Mouse (Mus musculus): ENCODE measurements around the gene Casz1. TPM values are rescaled to one million over a fixed set of nuclear protein-coding genes. Genes with fewer than 3 reads are reported as not detected.
A peak's percentile ranks its signal among the peaks of the same experiment; 100 is the strongest.

Gene Casz1
- under 1 TPM; 0.61 to 0.80 (median 0.63) TPM for total RNA-seq (2022)

- DNase-seq (ENCODE audit: low spot score in 2 of 2) = peak; percentile 67 to 83
Observed at GRCm38 (mm10) chr4:148804137-148804779, at the start of gene Casz1. Gene Casz1 (plus strand): TSS chr4:148804429.

GRCm38 (mm10) chr4:148758863-148759262 is 45.4 kb upstream of the Casz1 start:
- DNase-seq (ENCODE audit: low spot score in 2 of 2) = no peak

GRCm38 (mm10) chr4:148760152-148760551 is 44.1 kb upstream of the Casz1 start:
- no peak for DNase-seq (ENCODE audit: low spot score in 2 of 2)

DNA sequence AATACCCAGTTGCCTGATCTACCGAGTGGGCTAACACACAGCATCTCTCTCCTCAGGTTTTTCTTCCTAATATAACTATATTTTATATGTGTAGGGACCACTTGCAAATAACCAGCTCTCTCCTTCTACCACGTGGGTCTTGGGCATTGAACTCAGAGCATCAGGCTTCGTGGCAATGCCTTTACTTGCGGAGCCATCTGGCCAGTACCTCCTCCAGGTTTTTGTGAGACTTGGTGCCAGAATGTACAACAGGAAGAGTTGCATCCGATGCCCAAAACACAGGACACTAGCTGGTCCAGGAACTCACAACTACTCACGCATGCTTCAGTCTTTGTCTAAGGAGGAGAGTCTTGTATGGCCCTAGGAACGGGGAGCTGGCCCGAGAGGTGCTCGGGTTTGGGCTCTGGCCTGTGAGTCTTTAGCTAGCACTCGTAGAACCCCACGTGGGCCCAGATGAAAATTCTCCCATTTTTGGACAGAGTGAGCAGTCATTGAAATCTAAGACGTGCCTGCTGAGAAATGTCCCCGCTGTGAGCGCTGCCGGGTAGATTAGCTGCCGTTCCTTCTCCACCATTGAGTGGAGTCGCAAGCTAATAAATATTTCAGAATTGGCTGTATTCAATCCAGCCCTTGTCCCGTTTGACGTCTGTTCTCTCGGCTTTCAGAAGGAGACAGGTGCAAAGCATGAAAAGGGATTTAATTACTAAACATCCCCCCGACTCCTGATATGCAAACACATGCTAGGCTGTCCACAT is 38.0 kb upstream of the Casz1 start:
- no peak for DNase-seq (ENCODE audit: low spot score in 2 of 2)

GRCm38 (mm10) chr4:148767655-148768305 is 36.4 kb upstream of the Casz1 start:
- no peak for DNase-seq (ENCODE audit: low spot score in 2 of 2)

GRCm38 (mm10) chr4:148768649-148769048 is 35.6 kb upstream of the Casz1 start:
- DNase-seq (ENCODE audit: low spot score in 2 of 2) = no peak

GRCm38 (mm10) chr4:148770582-148771408 is 33.4 kb upstream of the Casz1 start:
- DNase-seq (ENCODE audit: low spot score in 2 of 2) = no peak

- DNase-seq (ENCODE audit: low spot score in 2 of 2) = no peak
Observed at GRCm38 (mm10) chr4:148771409-148771929, 32.8 kb upstream of the Casz1 start.

DNA sequence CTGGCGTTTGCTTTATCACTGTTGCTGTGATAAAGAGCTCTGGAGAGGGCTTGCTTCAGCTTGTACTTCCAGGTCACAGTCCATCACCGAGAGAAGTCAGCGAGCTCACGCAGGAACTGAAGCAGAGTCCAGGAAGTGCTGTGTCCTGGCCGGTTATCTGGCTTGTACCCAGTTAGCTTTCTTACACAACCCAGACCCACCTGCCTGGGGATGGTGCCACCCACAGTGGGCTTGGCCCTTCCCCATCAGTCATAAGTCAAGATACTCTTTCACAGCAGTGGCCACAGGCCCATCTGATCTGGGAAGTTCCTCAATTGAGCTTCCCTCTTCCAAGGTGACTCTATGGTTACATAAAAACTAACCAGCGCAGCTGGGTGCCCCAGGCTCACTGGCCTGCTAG is 31.6 kb upstream of the Casz1 start:
- no peak for DNase-seq (ENCODE audit: low spot score in 2 of 2)

GRCm38 (mm10) chr4:148774036-148774435 is 30.2 kb upstream of the Casz1 start:
- no peak for DNase-seq (ENCODE audit: low spot score in 2 of 2)

DNA sequence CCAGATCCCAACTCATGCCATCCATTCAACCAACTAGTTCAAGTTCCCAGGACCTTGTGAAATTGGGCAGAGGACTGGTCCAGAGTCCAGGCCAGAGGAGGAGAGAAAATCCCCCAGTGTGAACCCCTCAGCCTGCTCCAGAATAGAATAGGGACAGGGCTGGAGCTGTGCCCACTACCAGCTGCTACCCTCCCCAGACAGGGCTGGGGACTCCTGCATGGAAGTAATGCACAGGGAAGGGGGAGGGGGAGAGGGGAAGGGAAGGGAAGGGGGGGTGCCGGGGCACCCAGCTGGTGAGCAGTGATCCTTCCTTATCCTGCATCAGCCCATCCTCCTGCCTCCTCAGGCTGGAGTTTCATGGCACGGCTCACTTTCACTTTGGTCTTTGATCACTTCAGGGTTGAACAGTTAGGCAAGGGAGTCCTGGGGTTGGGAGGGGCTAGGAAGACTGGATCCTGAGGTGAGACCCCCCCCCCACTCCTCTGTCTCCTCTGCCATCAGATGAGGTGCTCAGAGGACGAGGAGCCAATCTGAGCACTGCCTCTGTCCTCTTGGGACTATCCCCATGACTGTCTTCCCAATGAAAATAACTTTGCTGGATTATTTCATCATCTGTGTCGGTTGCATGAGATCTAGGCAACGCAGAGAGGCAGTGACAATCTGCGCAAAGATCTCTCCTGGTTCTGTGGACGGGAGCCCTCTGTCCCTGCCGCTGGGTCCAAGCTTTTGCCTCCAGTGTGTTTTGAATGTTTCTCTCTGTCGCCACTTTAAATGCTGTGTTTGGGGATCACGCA is 28.6 kb upstream of the Casz1 start:
- no peak for DNase-seq (ENCODE audit: low spot score in 2 of 2)

DNA sequence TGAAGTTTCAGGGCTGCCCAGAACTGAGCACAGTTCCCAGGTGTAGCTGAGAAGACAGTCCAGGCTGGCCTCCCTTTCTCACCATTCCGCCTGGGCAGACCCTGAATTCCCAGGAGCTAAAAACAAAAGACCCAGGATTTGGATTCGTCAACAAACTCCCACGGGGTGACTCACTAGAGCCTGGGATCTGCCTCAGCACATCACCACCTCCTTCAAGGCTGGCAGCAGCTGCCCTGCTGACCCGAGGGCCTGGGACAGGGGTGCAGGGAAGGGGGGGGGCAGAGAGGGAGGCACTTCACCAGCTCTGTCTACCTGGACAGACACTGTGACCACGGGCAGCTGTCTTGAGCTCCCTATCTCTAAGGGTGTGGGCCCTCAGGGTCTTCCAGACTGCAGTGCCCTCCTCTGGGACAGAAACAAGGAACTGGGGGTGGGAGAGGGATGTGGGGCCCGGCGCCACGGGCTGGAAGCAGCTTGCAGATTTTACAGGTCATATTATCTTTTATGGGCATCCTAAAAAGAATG is 24.1 kb upstream of the Casz1 start:
- DNase-seq (ENCODE audit: low spot score in 2 of 2) = no peak

GRCm38 (mm10) chr4:148781516-148781915 is 22.7 kb upstream of the Casz1 start:
- no peak for DNase-seq (ENCODE audit: low spot score in 2 of 2)

- DNase-seq (ENCODE audit: low spot score in 2 of 2) = no peak
Observed at GRCm38 (mm10) chr4:148782880-148783279, 21.3 kb upstream of the Casz1 start.

- DNase-seq (ENCODE audit: low spot score in 2 of 2) = no peak
Observed at GRCm38 (mm10) chr4:148783760-148784159, 20.5 kb upstream of the Casz1 start.

GRCm38 (mm10) chr4:148785053-148785567 is 19.1 kb upstream of the Casz1 start:
- DNase-seq (ENCODE audit: low spot score in 2 of 2) = no peak

DNA sequence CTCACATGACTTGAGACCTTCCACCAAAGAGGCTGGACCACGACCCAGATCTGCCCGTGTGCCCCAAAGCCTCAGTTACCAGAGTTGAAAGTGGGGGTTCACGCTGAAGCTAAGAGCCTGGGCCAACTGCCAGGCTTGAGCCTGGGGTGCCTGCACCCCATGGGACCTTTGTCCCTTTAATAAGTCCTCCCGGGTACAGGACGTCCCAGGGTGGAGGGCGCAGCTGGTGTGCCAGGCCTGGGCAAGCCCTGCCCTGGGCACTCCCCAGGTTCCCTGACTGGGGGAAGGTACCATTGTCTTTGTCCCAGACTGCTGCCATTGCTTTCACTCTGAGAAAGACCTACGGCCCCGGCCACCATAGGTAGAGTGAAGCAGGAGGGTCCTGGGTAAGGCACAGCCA is 18.2 kb upstream of the Casz1 start:
- no peak for DNase-seq (ENCODE audit: low spot score in 2 of 2)

- no peak for DNase-seq (ENCODE audit: low spot score in 2 of 2)
Observed at GRCm38 (mm10) chr4:148790940-148791339, 13.3 kb upstream of the Casz1 start.

- no peak for DNase-seq (ENCODE audit: low spot score in 2 of 2)
Observed at GRCm38 (mm10) chr4:148795038-148795437, 9.2 kb upstream of the Casz1 start.

Measured in layer of hippocampus, adult 8-10 months (tissue).